Mouse (Mus musculus): ENCODE results near the gene Olfr792. TPM values are rescaled to one million over a fixed set of nuclear protein-coding genes. Genes with fewer than 3 reads are reported as not detected.

The Olfr792 gene
- polyA plus RNA-seq (2012; ENCODE audit: low replicate concordance) = not detected in 2 replicates

DNA sequence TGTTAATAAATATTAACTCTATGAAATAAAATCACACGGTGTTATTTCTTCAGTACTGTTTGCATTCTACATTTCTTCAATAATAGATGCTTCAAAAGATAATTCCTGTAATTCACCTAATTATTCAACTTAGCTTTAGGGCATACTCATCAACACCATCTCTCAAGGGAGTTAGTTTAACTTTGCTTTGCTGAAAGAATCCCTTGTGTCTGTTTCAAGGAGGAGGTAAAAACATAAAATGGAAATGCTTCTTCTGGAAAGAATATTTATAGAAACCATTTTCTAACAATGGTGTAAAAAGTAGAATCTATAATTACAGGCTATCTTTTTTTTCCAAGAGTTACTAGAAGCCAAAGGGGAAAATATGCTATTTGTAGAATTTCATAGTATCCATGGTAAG lies at the start of gene Olfr792:
Gene Olfr792, plus strand, starts transcription at position 301 of the 400 bp plus-strand sequence.

GRCm38 (mm10) chr10:129498192-129498591 lies 40.8 kb upstream of the Olfr792 start, which contains the start of gene Olfr790:
Gene Olfr790 (plus strand): TSS chr10:129498492.

GRCm38 (mm10) chr10:129521492-129521891 lies 17.5 kb upstream of the Olfr792 start, which contains the start of gene Olfr791:
Gene Olfr791 (plus strand): TSS chr10:129521792.

GRCm38 (mm10) chr10:129567355-129567754 lies 28.4 kb downstream of the Olfr792 start, which contains the start of gene Olfr794:
Gene Olfr794 (plus strand): TSS chr10:129567655.

Other genes with a start within 250 kb of the Olfr792 start
- gene Olfr780, start 221.0 kb upstream of the Olfr792 start, polyA plus RNA-seq (2012; ENCODE audit: low replicate concordance) = not detected in 2 replicates
- gene Olfr781, start 210.3 kb upstream of the Olfr792 start, polyA plus RNA-seq (2012; ENCODE audit: low replicate concordance) = not detected in 2 replicates
- gene Olfr782, start 190.3 kb upstream of the Olfr792 start, polyA plus RNA-seq (2012; ENCODE audit: low replicate concordance) = not detected in 2 replicates
- not detected in 2 replicates for gene Olfr784, start 155.1 kb upstream of the Olfr792 start, polyA plus RNA-seq (2012; ENCODE audit: low replicate concordance)
- gene Olfr785, start 133.7 kb upstream of the Olfr792 start, polyA plus RNA-seq (2012; ENCODE audit: low replicate concordance) = not detected in 2 replicates
- gene Olfr786, start 111.9 kb upstream of the Olfr792 start, polyA plus RNA-seq (2012; ENCODE audit: low replicate concordance) = not detected in 2 replicates
- gene Olfr787, start 77.3 kb upstream of the Olfr792 start, polyA plus RNA-seq (2012; ENCODE audit: low replicate concordance) = not detected in 2 replicates
- gene Olfr788, start 68.2 kb upstream of the Olfr792 start, polyA plus RNA-seq (2012; ENCODE audit: low replicate concordance) = not detected in 2 replicates
- not detected in 2 replicates for gene Olfr789, start 54.4 kb upstream of the Olfr792 start, polyA plus RNA-seq (2012; ENCODE audit: low replicate concordance)
- gene Olfr790, start 40.7 kb upstream of the Olfr792 start, polyA plus RNA-seq (2012; ENCODE audit: low replicate concordance) = not detected in 2 replicates
- gene Olfr791, start 17.4 kb upstream of the Olfr792 start, polyA plus RNA-seq (2012; ENCODE audit: low replicate concordance) = not detected in 2 replicates
- gene Olfr794, start 28.5 kb downstream of the Olfr792 start, polyA plus RNA-seq (2012; ENCODE audit: low replicate concordance) = not detected in 2 replicates
- not detected in 2 replicates for gene Olfr796, start 73.4 kb downstream of the Olfr792 start, polyA plus RNA-seq (2012; ENCODE audit: low replicate concordance)
- not detected in 2 replicates for gene Olfr798, start 88.8 kb downstream of the Olfr792 start, polyA plus RNA-seq (2012; ENCODE audit: low replicate concordance)
- not detected in 2 replicates for gene Olfr799, start 98.3 kb downstream of the Olfr792 start, polyA plus RNA-seq (2012; ENCODE audit: low replicate concordance)
- not detected in 2 replicates for gene Olfr800, start 118.5 kb downstream of the Olfr792 start, polyA plus RNA-seq (2012; ENCODE audit: low replicate concordance)
- gene Olfr801, start 134.7 kb downstream of the Olfr792 start, polyA plus RNA-seq (2012; ENCODE audit: low replicate concordance) = 0.06 TPM in 1 of 2 replicates, not detected in the other
- 0.05 TPM in 1 of 2 replicates, not detected in the other for gene Olfr802, start 149.0 kb downstream of the Olfr792 start, polyA plus RNA-seq (2012; ENCODE audit: low replicate concordance)
- not detected in 2 replicates for gene Olfr803, start 155.1 kb downstream of the Olfr792 start, polyA plus RNA-seq (2012; ENCODE audit: low replicate concordance)
- not detected in 2 replicates for gene Olfr804, start 164.0 kb downstream of the Olfr792 start, polyA plus RNA-seq (2012; ENCODE audit: low replicate concordance)
- gene Olfr805, start 190.2 kb downstream of the Olfr792 start, polyA plus RNA-seq (2012; ENCODE audit: low replicate concordance) = not detected in 2 replicates
- not detected in 2 replicates for gene Olfr806, start 202.8 kb downstream of the Olfr792 start, polyA plus RNA-seq (2012; ENCODE audit: low replicate concordance)
- not detected in 2 replicates for gene Olfr807, start 218.6 kb downstream of the Olfr792 start, polyA plus RNA-seq (2012; ENCODE audit: low replicate concordance)
- gene Olfr808, start 226.3 kb downstream of the Olfr792 start, polyA plus RNA-seq (2012; ENCODE audit: low replicate concordance) = not detected in 2 replicates
- gene Olfr809, start 235.5 kb downstream of the Olfr792 start, polyA plus RNA-seq (2012; ENCODE audit: low replicate concordance) = not detected in 2 replicates

All from leukemia stem cell, adult 10-12 weeks (primary cell).